Mouse (Mus musculus) kidney, embryonic 15.5 days (tissue): ENCODE measurements around the gene Snx29. TPM values are rescaled to one million over a fixed set of nuclear protein-coding genes. Genes with fewer than 3 reads are reported as not detected.

Experiments used
- ATAC-seq: fragments of 200-750 bp; cut with Nextera tagmentation; replicated peaks from 2 replicates; pipeline ENCODE4 v1.8.0; 2017; ENCODE audit warnings: moderate TSS enrichment; ENCODE audit not compliant: low FRiP score
- H3K27ac ChIP-seq: fragments of 300-500 bp; sonication (generic); 2 replicates; pipeline ENCODE4 v1.5.1; 2015; ENCODE audit warnings: mild to moderate bottlenecking, inconsistent platforms
- H3K27me3 ChIP-seq: fragments of 300-500 bp; sonication (generic); 2 replicates; pipeline ENCODE4 v1.6.1; 2015; ENCODE audit warnings: inconsistent platforms
- H3K36me3 ChIP-seq: fragments of 300-500 bp; sonication (generic); 2 replicates; pipeline ENCODE4 v1.6.1; 2015; ENCODE audit warnings: inconsistent platforms
- H3K4me1 ChIP-seq: fragments of 300-500 bp; sonication (generic); 2 replicates; pipeline ENCODE4 v1.6.1; 2015; ENCODE audit warnings: inconsistent platforms
- H3K4me2 ChIP-seq: fragments of 300-500 bp; sonication (generic); 2 replicates; pipeline ENCODE4 v1.6.1; 2015; ENCODE audit warnings: moderate library complexity, mild to moderate bottlenecking, inconsistent platforms
- H3K4me3 ChIP-seq: fragments of 300-500 bp; sonication (generic); replicated peaks from 2 replicates; pipeline ENCODE4 v1.5.1; 2015; ENCODE audit warnings: mild to moderate bottlenecking, inconsistent platforms
- H3K9ac ChIP-seq: fragments of 300-500 bp; sonication (generic); 2 replicates; pipeline ENCODE4 v1.6.1; 2015; ENCODE audit warnings: mild to moderate bottlenecking, inconsistent platforms
- H3K9me3 ChIP-seq: fragments of 300-500 bp; sonication (generic); replicated peaks from 2 replicates; pipeline ENCODE4 v1.6.1; 2016; ENCODE audit warnings: inconsistent platforms
- WGBS: fragments of 180-500 bp; shearing (Covaris S2); methylation state at CpG from one replicate; pipeline ENCODE4 v1.1.7; 2015; ENCODE audit warnings: mixed read lengths; 5-methylcytosine and 5-hydroxymethylcytosine counted together
- polyA plus RNA-seq: library from polyadenylated mRNA; unstranded; fragments of >200 nt; fragmentation: Nextera tagmentation; extraction: Ambion mirVana; gene quantifications from 2 replicates; pipeline ENCODE4 v1.2.1, GENCODE M21; 2015

Snx29 gene
- polyA plus RNA-seq, 1 experiment from 2014 or later: 19.8 TPM

DNA sequence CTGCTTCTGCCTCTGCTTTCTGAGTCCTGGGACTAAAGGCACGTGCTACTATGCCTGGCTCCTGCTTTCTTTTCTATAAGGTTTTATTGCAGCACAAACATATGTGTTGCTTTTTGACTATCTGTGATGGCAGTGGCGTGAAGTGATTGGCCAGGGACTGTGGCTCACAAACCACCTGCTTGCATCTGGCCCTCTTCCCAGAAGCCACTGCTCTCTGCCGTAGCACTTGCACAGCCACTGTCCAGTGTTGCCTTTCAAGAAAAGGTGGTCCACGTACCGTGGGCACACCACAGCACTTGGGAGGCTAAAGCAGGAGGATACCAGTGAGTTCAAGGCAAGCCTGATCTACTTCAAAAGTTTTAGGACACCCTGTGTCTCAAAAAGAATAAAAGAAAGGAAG is 154.9 kb downstream of the Snx29 start:
- Histone ChIP-seq H3K27ac (no peak overlapping the region), H3K9ac (no peak overlapping the region), H3K9me3 (no peaks in the 10 kb centered on the region), H3K4me3 (no peak overlapping the region), H3K27me3 (no peaks in the 10 kb centered on the region), H3K36me3 (no peaks in the 10 kb centered on the region), H3K4me2 (no peak overlapping the region), H3K4me1 (peaks cover 16% of the 10 kb centered on the region)
- WGBS: 82% methylated on average over 5 of the region's 5 CpGs
- no peak for ATAC-seq

DNA sequence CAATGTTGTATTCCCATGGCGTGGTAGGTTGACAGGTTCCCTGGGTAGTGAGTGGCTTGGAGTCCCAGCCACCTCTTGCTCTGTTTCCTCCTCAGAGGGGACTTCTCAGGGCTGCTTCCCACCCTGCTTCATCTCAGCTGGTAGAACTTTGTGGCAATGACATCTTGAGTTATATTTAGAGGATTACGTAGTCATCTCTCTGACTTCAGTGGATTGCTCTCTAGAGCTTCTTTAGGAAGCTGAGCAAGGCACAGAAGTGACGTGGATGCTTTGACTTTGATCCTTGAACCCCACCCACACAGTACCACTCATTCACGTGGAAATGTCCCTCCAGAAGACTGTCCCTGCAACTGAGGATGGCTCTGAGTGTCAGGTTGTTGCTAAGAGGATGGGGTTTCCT is 156.9 kb downstream of the Snx29 start:
- Histone ChIP-seq H3K27me3 (no peaks in the 10 kb centered on the region), H3K4me2 (no peak overlapping the region), H3K9me3 (no peaks in the 10 kb centered on the region), H3K27ac (no peak overlapping the region), H3K36me3 (no peaks in the 10 kb centered on the region), H3K9ac (no peak overlapping the region), H3K4me1 (peaks cover 13% of the 10 kb centered on the region), H3K4me3 (no peak overlapping the region)
- ATAC-seq: no peak
- WGBS: 64% methylated on average over 4 of the region's 4 CpGs

DNA sequence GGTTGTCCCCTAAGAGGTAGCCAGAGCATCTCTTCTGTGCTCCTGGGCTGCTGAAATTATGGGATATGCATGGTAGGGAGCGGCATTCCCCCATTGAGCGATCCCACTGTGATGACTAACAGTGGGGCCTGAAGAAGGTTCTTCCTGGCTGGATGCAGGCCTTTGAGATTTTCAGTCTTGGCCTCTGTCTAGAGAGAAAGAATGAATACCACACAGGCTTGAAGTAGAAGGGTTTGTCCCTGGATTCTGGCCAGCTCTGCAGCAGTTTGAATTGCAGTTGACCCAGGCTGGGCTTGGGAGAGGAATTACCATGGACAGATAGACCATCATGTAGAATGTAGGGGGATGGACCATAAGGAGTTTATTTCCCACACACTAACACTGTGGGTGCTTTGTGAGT is 159.5 kb downstream of the Snx29 start:
- ATAC-seq: no peak
- 93% methylated on average over 2 of the region's 2 CpGs for WGBS
- no peak overlapping the region for H3K4me3 ChIP-seq
- no peak overlapping the region for H3K4me2 ChIP-seq
- H3K9ac ChIP-seq: no peak overlapping the region
- H3K27me3 ChIP-seq: no peaks in the 10 kb centered on the region
- no peaks in the 10 kb centered on the region for H3K36me3 ChIP-seq
- H3K9me3 ChIP-seq: no peaks in the 10 kb centered on the region
- no peaks in the 10 kb centered on the region for H3K4me1 ChIP-seq
- no peak overlapping the region for H3K27ac ChIP-seq

DNA sequence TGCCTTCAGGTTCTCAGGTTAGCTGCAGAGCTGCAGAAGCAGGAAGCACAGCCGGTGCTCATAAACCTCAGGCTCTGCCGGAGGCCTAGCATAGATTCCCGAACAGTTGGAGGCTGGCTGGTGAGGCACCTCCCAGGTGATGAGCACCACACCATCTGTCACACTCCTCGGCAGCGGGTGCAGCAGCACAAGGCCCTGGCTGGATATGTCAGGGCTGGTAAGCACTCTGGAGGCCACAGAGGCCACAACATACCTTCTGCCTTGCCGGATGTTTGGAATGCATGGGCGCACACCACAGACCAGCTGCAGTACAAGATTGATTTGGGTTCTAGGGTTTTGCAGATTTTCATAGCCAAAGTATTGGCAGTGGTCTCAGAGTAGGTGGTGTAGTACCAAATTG is 172.2 kb downstream of the Snx29 start:
- Histone ChIP-seq H3K36me3 (no peaks in the 10 kb centered on the region), H3K4me2 (no peak overlapping the region), H3K27me3 (no peaks in the 10 kb centered on the region), H3K4me3 (no peak overlapping the region), H3K4me1 (peaks cover 22% of the 10 kb centered on the region), H3K9ac (no peak overlapping the region), H3K9me3 (no peaks in the 10 kb centered on the region), H3K27ac (no peak overlapping the region)
- WGBS: 42% methylated on average over 7 of the region's 7 CpGs
- ATAC-seq: no peak

DNA sequence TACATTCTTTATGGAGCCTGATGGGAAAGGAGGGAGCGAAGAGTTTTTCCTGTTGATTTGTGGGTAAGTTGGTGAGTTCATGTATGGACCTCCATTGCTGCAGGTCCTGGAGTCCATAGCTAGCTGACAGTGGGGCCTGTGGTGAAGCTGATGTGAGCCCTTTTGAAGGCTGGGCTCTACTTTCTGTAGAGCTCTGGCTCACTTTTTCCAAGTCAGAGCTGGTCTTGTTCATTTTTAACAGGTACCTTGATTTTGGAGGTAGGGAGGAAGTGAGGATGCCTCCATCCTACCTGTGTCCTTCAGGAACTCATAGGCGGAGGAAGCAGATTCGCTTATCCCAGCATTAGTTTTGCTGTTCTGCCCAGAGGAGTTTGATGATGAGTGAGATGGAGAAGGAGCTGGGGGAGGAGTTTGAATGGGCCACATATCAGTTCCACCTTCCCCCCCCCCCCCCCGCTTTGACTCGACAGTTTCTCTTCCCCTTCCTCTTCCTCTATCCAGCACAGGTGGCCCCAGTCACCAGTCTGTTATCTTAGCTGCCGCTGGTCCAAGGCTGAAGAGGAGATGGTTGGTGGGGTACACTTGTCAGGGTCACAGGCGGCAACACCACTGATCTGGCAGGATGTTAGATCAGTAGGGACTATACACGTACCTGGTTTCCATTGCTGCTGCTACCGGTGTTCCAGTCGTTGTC is 173.4 kb downstream of the Snx29 start:
- Histone ChIP-seq H3K4me1 (peaks cover 23% of the 10 kb centered on the region), H3K4me3 (no peak overlapping the region), H3K27ac (no peak overlapping the region), H3K9me3 (no peaks in the 10 kb centered on the region), H3K27me3 (no peaks in the 10 kb centered on the region), H3K9ac (no peak overlapping the region), H3K36me3 (no peaks in the 10 kb centered on the region), H3K4me2 (no peak overlapping the region)
- ATAC-seq: no peak
- WGBS: 77% methylated on average over 9 of the region's 10 CpGs

DNA sequence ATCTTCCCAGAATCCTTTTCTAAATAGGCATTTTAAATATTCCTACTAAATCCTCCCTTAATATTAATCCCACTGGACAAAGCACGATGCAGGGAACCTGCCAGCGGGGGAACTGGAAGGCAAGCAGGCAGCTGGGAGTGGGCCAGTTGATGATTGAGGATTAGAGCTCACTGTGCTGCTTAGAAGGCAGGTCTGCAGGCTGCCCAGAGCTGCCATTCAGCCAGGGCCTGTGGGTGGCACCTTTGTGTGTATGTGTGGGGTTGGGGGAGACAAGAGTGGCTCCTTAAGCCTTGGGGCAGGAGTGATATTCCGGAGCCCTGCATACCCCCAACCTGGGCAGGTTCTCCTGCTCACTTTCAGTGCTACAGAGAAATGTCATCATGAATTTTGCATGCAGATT is 174.0 kb downstream of the Snx29 start:
- Histone ChIP-seq H3K27ac (no peak overlapping the region), H3K36me3 (no peaks in the 10 kb centered on the region), H3K9me3 (no peaks in the 10 kb centered on the region), H3K27me3 (no peaks in the 10 kb centered on the region), H3K9ac (no peak overlapping the region), H3K4me1 (peaks cover 29% of the 10 kb centered on the region), H3K4me2 (no peak overlapping the region), H3K4me3 (no peak overlapping the region)
- no peak for ATAC-seq
- 88% methylated on average over 3 of the region's 3 CpGs for WGBS

DNA sequence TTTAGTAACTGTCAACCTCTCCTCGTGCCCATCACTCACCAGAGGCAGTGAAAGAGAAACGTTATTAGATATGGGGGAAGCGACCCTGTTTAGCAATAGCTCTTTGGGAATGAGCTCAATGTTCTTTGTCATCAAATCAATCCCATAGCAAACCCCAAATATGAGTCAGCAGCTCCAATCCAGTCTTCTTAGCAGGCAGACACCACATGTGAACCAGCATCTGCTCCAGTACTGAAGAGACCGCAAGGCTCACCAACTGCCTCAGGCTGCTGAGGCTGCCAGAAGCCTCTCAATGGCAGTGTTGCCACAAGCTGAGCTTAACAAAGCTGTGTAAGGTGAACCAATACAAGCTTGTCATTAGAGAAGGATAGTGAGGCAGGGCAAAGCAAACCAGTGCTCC is 177.4 kb downstream of the Snx29 start:
- H3K27me3 ChIP-seq: no peaks in the 10 kb centered on the region
- H3K27ac ChIP-seq: no peak overlapping the region
- no peak for ATAC-seq
- no peaks in the 10 kb centered on the region for H3K36me3 ChIP-seq
- no peak overlapping the region for H3K4me3 ChIP-seq
- 55% methylated on average over 4 of the region's 4 CpGs for WGBS
- no peaks in the 10 kb centered on the region for H3K9me3 ChIP-seq
- H3K4me1 ChIP-seq: peaks cover 40% of the 10 kb centered on the region
- H3K4me2 ChIP-seq: no peak overlapping the region
- no peak overlapping the region for H3K9ac ChIP-seq

DNA sequence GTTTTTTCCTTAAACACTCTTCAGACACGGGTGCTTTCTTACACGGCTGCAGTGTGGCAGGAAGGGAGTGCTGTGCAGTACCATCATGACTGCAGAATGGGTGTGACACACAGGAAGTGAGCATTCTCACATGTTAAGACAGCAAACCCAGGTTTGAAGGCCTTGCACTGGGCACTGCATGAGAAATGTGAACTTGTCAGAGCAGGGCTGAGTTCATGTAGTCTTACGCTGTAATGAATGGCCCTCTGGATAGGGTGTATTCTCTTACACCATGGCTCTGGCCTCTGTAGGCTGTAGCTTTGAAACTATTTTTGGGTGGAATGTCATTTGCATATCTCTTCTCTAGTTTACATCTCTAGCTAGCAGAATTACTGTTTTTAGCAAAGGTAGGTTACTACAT is 178.4 kb downstream of the Snx29 start:
- no peaks in the 10 kb centered on the region for H3K27me3 ChIP-seq
- H3K36me3 ChIP-seq: no peaks in the 10 kb centered on the region
- 74% methylated on average over 3 of the region's 3 CpGs for WGBS
- no peaks in the 10 kb centered on the region for H3K9me3 ChIP-seq
- H3K4me3 ChIP-seq: no peak overlapping the region
- H3K9ac ChIP-seq: no peak overlapping the region
- H3K4me1 ChIP-seq: peaks cover 48% of the 10 kb centered on the region
- peak overlapping the region; percentile 23; the same call in 1 of the 2 replicates for H3K27ac ChIP-seq
- no peak for ATAC-seq
- no peak overlapping the region for H3K4me2 ChIP-seq

DNA sequence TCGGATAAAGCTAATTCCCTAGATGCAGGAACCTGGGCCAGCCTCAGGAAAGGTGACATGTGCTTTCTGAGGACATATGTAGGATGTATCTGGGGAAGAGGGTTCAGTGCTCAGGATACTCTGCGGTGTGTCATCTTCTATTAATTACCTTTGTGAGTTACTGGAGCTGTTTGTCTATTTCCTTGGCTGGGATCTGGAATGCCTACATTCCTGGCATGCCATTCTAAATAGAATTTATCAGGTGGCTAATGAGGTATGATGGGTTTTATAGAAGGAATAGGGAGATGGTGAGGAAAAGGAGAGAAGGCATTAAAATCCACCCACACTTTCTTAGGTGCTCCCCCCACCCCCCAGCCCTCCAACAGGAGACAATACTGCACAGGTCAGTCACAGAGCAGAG is 178.9 kb downstream of the Snx29 start:
- Histone ChIP-seq H3K4me3 (no peak overlapping the region), H3K9me3 (no peaks in the 10 kb centered on the region), H3K27me3 (no peaks in the 10 kb centered on the region), H3K4me2 (no peak overlapping the region), H3K4me1 (peaks cover 48% of the 10 kb centered on the region), H3K36me3 (no peaks in the 10 kb centered on the region), H3K9ac (no peak overlapping the region), H3K27ac (peak overlapping the region; percentile 23; the same call in 1 of the 2 replicates)
- no peak for ATAC-seq
- WGBS: 66% methylated on average over 2 of the region's 2 CpGs

DNA sequence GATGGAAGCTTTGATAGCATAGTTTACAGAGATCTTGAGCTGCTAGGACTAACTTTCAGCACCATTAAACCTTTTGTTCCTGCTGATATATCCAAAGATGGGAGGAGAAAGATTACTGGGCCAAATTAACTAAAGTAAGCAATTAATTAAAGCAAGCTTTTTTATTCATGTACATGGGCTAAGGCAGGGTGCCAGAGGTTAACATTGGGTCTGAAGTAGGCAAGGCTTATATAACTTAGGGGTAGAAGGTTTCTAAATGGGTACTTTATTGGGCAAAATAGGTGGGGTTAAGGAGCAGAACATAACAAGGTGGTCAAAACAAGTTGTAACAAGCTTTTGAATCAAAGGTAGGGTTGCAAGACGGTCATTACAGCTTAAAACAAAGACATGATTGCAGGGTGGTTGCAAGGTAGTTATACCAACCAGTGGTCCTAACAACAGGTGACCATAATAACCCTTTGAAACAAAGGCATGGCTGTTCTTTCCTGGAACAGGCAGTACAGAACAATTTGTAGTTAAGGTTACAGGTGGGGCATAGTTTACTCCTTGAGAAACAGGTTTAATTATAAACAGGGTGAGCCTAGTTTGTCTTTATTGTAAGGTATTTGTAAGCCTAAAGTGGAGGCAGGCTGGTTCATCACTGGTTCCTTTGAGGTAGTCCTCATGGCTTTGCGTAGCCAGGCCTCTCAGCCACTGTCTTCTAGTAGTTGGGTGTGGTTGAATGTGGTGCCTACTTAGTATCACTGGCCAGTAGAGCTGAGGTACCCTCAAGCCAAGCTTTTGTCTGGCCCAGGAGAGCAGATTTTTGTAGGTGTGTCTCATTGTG is 182.2 kb downstream of the Snx29 start:
- Histone ChIP-seq H3K36me3 (no peaks in the 10 kb centered on the region), H3K27ac (peak overlapping the region; percentile 79), H3K9ac (no peak overlapping the region), H3K9me3 (no peaks in the 10 kb centered on the region), H3K4me1 (peaks cover 42% of the 10 kb centered on the region), H3K4me2 (no peak overlapping the region), H3K4me3 (no peak overlapping the region), H3K27me3 (no peaks in the 10 kb centered on the region)
- peak; percentile 41; the same call in 1 of the 2 replicates for ATAC-seq
- 72% methylated on average over 2 of the region's 2 CpGs for WGBS

DNA sequence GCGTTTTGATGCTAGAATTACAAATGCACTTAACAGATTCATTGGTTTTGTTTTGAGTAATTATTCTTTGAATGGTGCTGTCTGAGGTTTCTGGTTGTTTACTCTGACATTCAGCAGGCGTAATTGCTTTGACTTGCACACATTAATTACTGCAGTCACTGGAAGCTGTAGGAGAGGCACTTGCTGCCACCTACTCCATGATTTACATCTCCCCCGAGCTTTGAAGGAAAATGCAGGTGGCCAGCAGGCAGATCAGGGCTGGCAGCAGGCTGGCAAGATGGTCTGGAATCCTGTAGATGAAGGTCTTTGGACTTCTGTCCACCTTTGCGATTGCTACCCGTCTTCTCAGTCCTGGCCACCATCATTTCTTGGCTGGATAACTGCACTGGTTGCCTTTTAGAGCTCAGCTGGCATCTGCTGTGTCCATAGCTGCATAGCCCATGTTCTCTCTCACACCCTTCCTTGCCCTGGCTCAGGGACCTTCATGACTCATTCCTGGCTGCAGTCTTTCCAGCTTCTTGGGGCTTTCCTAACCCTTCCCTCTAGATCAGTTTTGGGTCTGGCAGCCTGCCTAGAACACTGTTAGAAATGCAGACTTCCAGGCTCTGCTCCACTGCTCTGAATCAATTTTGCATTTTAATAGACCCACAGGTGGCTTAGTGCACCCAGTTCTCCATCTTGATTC is 182.9 kb downstream of the Snx29 start:
- 50% methylated on average over 5 of the region's 5 CpGs for whole genome bisulfite sequencing

DNA sequence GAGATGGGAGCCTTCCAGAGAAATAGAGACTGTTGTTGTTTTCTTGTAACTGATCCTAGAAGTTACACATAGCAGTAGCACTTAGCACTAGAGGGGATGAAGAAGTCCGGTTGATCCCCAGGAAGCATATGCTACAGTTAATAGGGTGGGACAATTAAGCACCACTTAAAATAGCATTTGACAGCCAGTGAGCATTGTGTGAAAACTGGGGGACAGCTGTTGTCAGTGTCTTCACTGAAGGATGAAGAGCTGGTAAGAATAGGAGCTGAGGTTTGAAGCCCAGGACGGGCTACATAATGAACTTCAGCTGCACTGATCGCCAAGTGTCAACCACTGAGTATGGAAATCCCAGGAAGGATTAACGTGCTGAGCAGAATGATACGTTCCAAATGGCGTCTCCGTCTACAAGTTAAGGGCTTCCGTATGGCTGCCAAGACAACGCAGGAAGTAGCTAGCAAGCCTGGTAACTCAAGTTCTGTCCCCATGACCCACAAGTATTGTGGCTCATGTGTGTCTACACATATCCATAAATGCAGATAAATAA is 184.6 kb downstream of the Snx29 start:
- 0 out of 2 replicates have a peak overlapping the region, but pooled peaks have one; percentile 32 for H3K27ac ChIP-seq
- peaks cover 9% of the 10 kb centered on the region; the same call in 1 of the 2 replicates for H3K36me3 ChIP-seq
- no peaks in the 10 kb centered on the region for H3K27me3 ChIP-seq
- no peak overlapping the region for H3K4me2 ChIP-seq
- H3K4me3 ChIP-seq: no peak overlapping the region
- peaks cover 32% of the 10 kb centered on the region for H3K4me1 ChIP-seq
- no peak for ATAC-seq
- no peaks in the 10 kb centered on the region for H3K9me3 ChIP-seq
- 64% methylated on average over 9 of the region's 9 CpGs for WGBS
- H3K9ac ChIP-seq: no peak overlapping the region

More for the DNA sequence above, 182.9 kb downstream of the Snx29 start:
- Histone ChIP-seq H3K4me3 (no peak overlapping the region), H3K36me3 (no peaks in the 10 kb centered on the region), H3K9me3 (no peaks in the 10 kb centered on the region), H3K4me2 (no peak overlapping the region), H3K9ac (no peak overlapping the region), H3K27ac (peak overlapping the region; percentile 79), H3K4me1 (peaks cover 42% of the 10 kb centered on the region), H3K27me3 (no peaks in the 10 kb centered on the region)
- ATAC-seq: peak; percentile 72
